Mouse (Mus musculus) stomach, postnatal 0 days (tissue): Measurements from ENCODE around the gene Atp5j2.

Experiments used
- CTCF ChIP-seq: IDR thresholded peaks from 2 replicates; pipeline ENCODE4 v1.5.1; 2016; ENCODE audit warnings: antibody characterized with exemption, low read depth, mild to moderate bottlenecking, moderate library complexity
- EP300 ChIP-seq: optimal IDR thresholded peaks from 2 replicates; pipeline ENCODE3; 2016; ENCODE audit warnings: antibody characterized with exemption

GRCm38 (mm10) chr5:145226453-145226852 lies 34.6 kb upstream of the Atp5j2 start:
- TF ChIP-seq EP300 (no peak), CTCF (no peak)
